28 mouse cellular contexts compared by ENCODE assay signal in genomic region chr8:53192519-53192918, GRCm38 (mm10).
A peak's percentile ranks its signal among the peaks of the same experiment; 100 is the strongest.
DNase-seq lines count a peak whose midpoint lies in the region; ATAC-seq and TF ChIP-seq lines count a peak whose summit lies in the region.
"Had no signal": no experiment of that assay in that cellular context is flagged by ENCODE, and none has a peak within 500 bp of the region (broad histone marks: within the 10 kb centered on the region; RNA-seq: fewer than 3 reads in every experiment).

No protein-coding gene starts in this region.

- ATAC-seq in forebrain, embryonic 13.5 days: 0 out of 2 replicates have a peak, but pooled peaks have one; percentile 51
- ATAC-seq in hindbrain, postnatal 0 days: no peak
- ATAC-seq in hindbrain, embryonic 13.5 days (ENCODE audit: low FRiP score): no peak
- ATAC-seq in midbrain, postnatal 0 days (ENCODE audit: low FRiP score): no peak
- ATAC-seq in midbrain, embryonic 15.5 days (replicated peaks): no peak
- ATAC-seq: intestine, postnatal 0 days; Patski had no signal

- TF ChIP-seq CTCF in hindbrain, postnatal 0 days (IDR thresholded peaks at IDR 0.05; ENCODE audit: low read depth): no peak
- no peak for TF ChIP-seq CTCF in midbrain, postnatal 0 days (IDR thresholded peaks at IDR 0.05)
- no peak for TF ChIP-seq CTCF in brain, embryonic 14.5 days (IDR thresholded peaks at IDR 0.05; ENCODE audit: borderline replicate concordance, extremely low read depth, insufficient read depth, insufficient read length)

- no peak overlapping the region for H3K27ac ChIP-seq in forebrain, embryonic 13.5 days
- H3K27ac ChIP-seq in forebrain, embryonic 10.5 days: no peak overlapping the region
- H3K27ac ChIP-seq in hindbrain, postnatal 0 days: no peak overlapping the region
- no peak overlapping the region for H3K27ac ChIP-seq in hindbrain, embryonic 13.5 days
- H3K27ac ChIP-seq in midbrain, postnatal 0 days (ENCODE audit: low read depth, low read length): no peak overlapping the region
- no peak overlapping the region for H3K27ac ChIP-seq in midbrain, embryonic 15.5 days
- H3K27ac ChIP-seq in embryonic facial prominence, embryonic 10.5 days (replicated peaks): no peak overlapping the region
- H3K27ac ChIP-seq: embryonic facial prominence, embryonic 13.5 days; heart, embryonic 15.5 days; hindbrain, embryonic 10.5 days; hindbrain, embryonic 14.5 days had no signal

- WGBS in forebrain, embryonic 13.5 days: 49% methylated on average over 1 of the region's 1 CpGs
- 84% methylated on average over 1 of the region's 1 CpGs for WGBS in forebrain, embryonic 10.5 days
- WGBS in hindbrain, postnatal 0 days: 51% methylated on average over 1 of the region's 1 CpGs
- WGBS in hindbrain, embryonic 13.5 days: 53% methylated on average over 1 of the region's 1 CpGs
- WGBS in midbrain, postnatal 0 days: 57% methylated on average over 1 of the region's 1 CpGs
- WGBS in midbrain, embryonic 15.5 days: 54% methylated on average over 1 of the region's 1 CpGs
- 81% methylated on average over 1 of the region's 1 CpGs for WGBS in embryonic facial prominence, embryonic 10.5 days

- no peaks in the 10 kb centered on the region for H3K36me3 ChIP-seq in forebrain, embryonic 13.5 days (ENCODE audit: poor library complexity, severe bottlenecking)
- H3K36me3 ChIP-seq in forebrain, embryonic 10.5 days (replicated peaks): no peaks in the 10 kb centered on the region
- no peaks in the 10 kb centered on the region for H3K36me3 ChIP-seq in hindbrain, postnatal 0 days (ENCODE audit: insufficient read depth, low read length)
- H3K36me3 ChIP-seq in hindbrain, embryonic 13.5 days: no peaks in the 10 kb centered on the region
- no peaks in the 10 kb centered on the region for H3K36me3 ChIP-seq in midbrain, postnatal 0 days (ENCODE audit: insufficient read depth, low read length)
- no peaks in the 10 kb centered on the region for H3K36me3 ChIP-seq in midbrain, embryonic 15.5 days (replicated peaks)
- no peaks in the 10 kb centered on the region for H3K36me3 ChIP-seq in embryonic facial prominence, embryonic 10.5 days (replicated peaks)
- H3K36me3 ChIP-seq: embryonic facial prominence, embryonic 13.5 days; G1E; heart, embryonic 12.5 days; heart, embryonic 15.5 days; hindbrain, embryonic 10.5 days had no signal

- no peaks in the 10 kb centered on the region for H3K9me3 ChIP-seq in forebrain, embryonic 13.5 days (replicated peaks)
- H3K9me3 ChIP-seq in forebrain, embryonic 10.5 days: no peaks in the 10 kb centered on the region
- no peaks in the 10 kb centered on the region for H3K9me3 ChIP-seq in hindbrain, postnatal 0 days (ENCODE audit: low read length)
- no peaks in the 10 kb centered on the region for H3K9me3 ChIP-seq in hindbrain, embryonic 13.5 days
- H3K9me3 ChIP-seq in midbrain, postnatal 0 days (ENCODE audit: low read length): no peaks in the 10 kb centered on the region
- H3K9me3 ChIP-seq in midbrain, embryonic 15.5 days: no peaks in the 10 kb centered on the region
- H3K9me3 ChIP-seq in embryonic facial prominence, embryonic 10.5 days: no peaks in the 10 kb centered on the region
- H3K9me3 ChIP-seq: embryonic facial prominence, embryonic 13.5 days; G1E; heart, embryonic 12.5 days; heart, embryonic 15.5 days; hindbrain, embryonic 10.5 days had no signal

- no peaks in the 10 kb centered on the region for H3K27me3 ChIP-seq in forebrain, embryonic 13.5 days
- H3K27me3 ChIP-seq in forebrain, embryonic 10.5 days (ENCODE audit: poor library complexity, severe bottlenecking): no peaks in the 10 kb centered on the region
- H3K27me3 ChIP-seq in hindbrain, postnatal 0 days (ENCODE audit: insufficient read depth, low read length): no peaks in the 10 kb centered on the region
- H3K27me3 ChIP-seq in hindbrain, embryonic 13.5 days: no peaks in the 10 kb centered on the region
- no peaks in the 10 kb centered on the region for H3K27me3 ChIP-seq in midbrain, postnatal 0 days (ENCODE audit: insufficient read depth, low read length)
- H3K27me3 ChIP-seq in midbrain, embryonic 15.5 days (replicated peaks): no peaks in the 10 kb centered on the region
- no peaks in the 10 kb centered on the region for H3K27me3 ChIP-seq in embryonic facial prominence, embryonic 10.5 days (replicated peaks; ENCODE audit: low read depth, poor library complexity, severe bottlenecking)
- H3K27me3 ChIP-seq: CH12.LX; embryonic facial prominence, embryonic 13.5 days; heart, embryonic 12.5 days; heart, embryonic 15.5 days; Patski had no signal

- H3K4me3 ChIP-seq in forebrain, embryonic 13.5 days: no peak overlapping the region
- no peak overlapping the region for H3K4me3 ChIP-seq in forebrain, embryonic 10.5 days
- H3K4me3 ChIP-seq in hindbrain, postnatal 0 days (ENCODE audit: low read length): no peak overlapping the region
- no peak overlapping the region for H3K4me3 ChIP-seq in hindbrain, embryonic 13.5 days
- H3K4me3 ChIP-seq in midbrain, postnatal 0 days (ENCODE audit: low read depth, low read length): no peak overlapping the region
- no peak overlapping the region for H3K4me3 ChIP-seq in midbrain, embryonic 15.5 days
- H3K4me3 ChIP-seq in embryonic facial prominence, embryonic 10.5 days: no peak overlapping the region
- H3K4me3 ChIP-seq: embryonic facial prominence, embryonic 13.5 days; erythroblast, embryonic 14.5 days; heart, embryonic 12.5 days; heart, embryonic 15.5 days; hindbrain, embryonic 10.5 days had no signal

- H3K9ac ChIP-seq in forebrain, embryonic 13.5 days: no peak overlapping the region
- H3K9ac ChIP-seq in hindbrain, postnatal 0 days (replicated peaks; ENCODE audit: low read length): no peak overlapping the region
- no peak overlapping the region for H3K9ac ChIP-seq in hindbrain, embryonic 13.5 days
- no peak overlapping the region for H3K9ac ChIP-seq in midbrain, postnatal 0 days (replicated peaks; ENCODE audit: low read length, poor library complexity, severe bottlenecking)
- no peak overlapping the region for H3K9ac ChIP-seq in midbrain, embryonic 15.5 days
- H3K9ac ChIP-seq: embryonic facial prominence, embryonic 13.5 days; heart, embryonic 12.5 days; heart, embryonic 15.5 days; hindbrain, embryonic 14.5 days had no signal

- no peak overlapping the region for H3K4me2 ChIP-seq in forebrain, embryonic 13.5 days
- H3K4me2 ChIP-seq in hindbrain, postnatal 0 days (ENCODE audit: low read depth, low read length): no peak overlapping the region
- no peak overlapping the region for H3K4me2 ChIP-seq in hindbrain, embryonic 13.5 days
- no peak overlapping the region for H3K4me2 ChIP-seq in midbrain, postnatal 0 days (ENCODE audit: low read depth, low read length, poor library complexity, severe bottlenecking)
- H3K4me2 ChIP-seq in midbrain, embryonic 15.5 days: no peak overlapping the region
- H3K4me2 ChIP-seq: embryonic facial prominence, embryonic 13.5 days; heart, embryonic 12.5 days; heart, embryonic 15.5 days; hindbrain, embryonic 14.5 days had no signal

- no peaks in the 10 kb centered on the region for H3K4me1 ChIP-seq in forebrain, embryonic 13.5 days
- no peaks in the 10 kb centered on the region for H3K4me1 ChIP-seq in forebrain, embryonic 10.5 days
- no peaks in the 10 kb centered on the region for H3K4me1 ChIP-seq in hindbrain, postnatal 0 days (ENCODE audit: insufficient read depth, low read length)
- H3K4me1 ChIP-seq in hindbrain, embryonic 13.5 days (replicated peaks): no peaks in the 10 kb centered on the region
- H3K4me1 ChIP-seq in midbrain, postnatal 0 days (ENCODE audit: insufficient read depth, low read length): no peaks in the 10 kb centered on the region
- H3K4me1 ChIP-seq in midbrain, embryonic 15.5 days: no peaks in the 10 kb centered on the region
- no peaks in the 10 kb centered on the region for H3K4me1 ChIP-seq in embryonic facial prominence, embryonic 10.5 days
- H3K4me1 ChIP-seq: embryonic facial prominence, embryonic 13.5 days; heart, embryonic 12.5 days; heart, embryonic 15.5 days; hindbrain, embryonic 10.5 days had no signal

- no peak for DNase-seq in forebrain, embryonic 10.5 days (ENCODE audit: extremely low spot score, low spot score)
- DNase-seq in hindbrain, postnatal 0 days (ENCODE audit: low spot score): peak; percentile 20
- peak; percentile 28 for DNase-seq in midbrain, postnatal 0 days (ENCODE audit: low spot score)
- peak; percentile 70 for DNase-seq in brain, embryonic 14.5 days (ENCODE audit: low read depth)
- no peak for DNase-seq in embryonic facial prominence, embryonic 10.5 days (ENCODE audit: low spot score)
- DNase-seq: adrenal gland, postnatal 10 days; adrenal gland, postnatal 36 days; B cell, adult 2 months; cerebellum, adult 11-12 months; cerebellum, adult 9-10 months; cerebellum, postnatal 25 days; gastrocnemius, postnatal 25 days; heart, adult 18-20 months; heart, postnatal 10 days; heart, postnatal 36 days had no signal

- no peak for TF ChIP-seq POLR2A in brain, embryonic 14.5 days (IDR thresholded peaks at IDR 0.05; ENCODE audit: borderline replicate concordance, extremely low read depth, insufficient read depth, insufficient read length, poor library complexity, severe bottlenecking)

Comparison
In these comparisons a context has a peak if more than half of its experiments do, and no peak if none do; other contexts are left out.
1. DNase-seq: peak in hindbrain, postnatal 0 days (single experiment), midbrain, postnatal 0 days (single experiment) and brain, embryonic 14.5 days (single experiment); none in forebrain, embryonic 10.5 days (single experiment) and embryonic facial prominence, embryonic 10.5 days (single experiment).